Mouse (Mus musculus) ES-E14 (cell line): ENCODE measurements around the gene Hyal1. TPM values are rescaled to one million over a fixed set of nuclear protein-coding genes. Genes with fewer than 3 reads are reported as not detected.
A peak's percentile ranks its signal among the peaks of the same experiment; 100 is the strongest.

ENCODE experiments used
- DNase-seq: peaks from one replicate; pipeline ENCODE4 v3.0.0-alpha.2; 2013; ENCODE audit warnings: low read depth, low spot score
- H3K27ac ChIP-seq: 2 replicates; pipeline ENCODE4 v1.5.1; 2012; ENCODE audit warnings: low read depth, mild to moderate bottlenecking, low read length, moderate library complexity, mixed read lengths; ENCODE audit not compliant: poor library complexity, insufficient read depth, severe bottlenecking
- H3K36me3 ChIP-seq: 2 replicates; pipeline ENCODE4 v1.6.1; 2012; ENCODE audit warnings: mild to moderate bottlenecking, low read length, moderate library complexity, mixed read lengths; ENCODE audit not compliant: control insufficient read depth, poor library complexity, insufficient read depth, severe bottlenecking
- H3K4me1 ChIP-seq, 2 experiments: fragments of 150-350 bp in 1 of 2; sonication (generic) in 1 of 2; 2 replicates each; pipeline ENCODE4 v1.6.1; 2012; ENCODE audit warnings: low read length in 2 of 2, mild to moderate bottlenecking in 1 of 2, mixed read lengths in 1 of 2; ENCODE audit not compliant: control insufficient read depth in 2 of 2, insufficient read depth in 2 of 2, poor library complexity in 1 of 2
- H3K4me3 ChIP-seq, 2 experiments: fragments of 150-350 bp in 1 of 2; sonication (generic) in 1 of 2; 2 replicates each; pipeline ENCODE4 v1.5.1; 2012; ENCODE audit warnings: low read length in 2 of 2, low read depth in 1 of 2, mild to moderate bottlenecking in 1 of 2, mixed read lengths in 1 of 2; ENCODE audit not compliant: insufficient read depth in 1 of 2, poor library complexity in 1 of 2, severe bottlenecking in 1 of 2
- H3K9ac ChIP-seq: 2 replicates; pipeline ENCODE4 v1.6.1; 2012; ENCODE audit warnings: low read depth, mild to moderate bottlenecking, low read length, mixed read lengths; ENCODE audit not compliant: poor library complexity, insufficient read depth, severe bottlenecking
- H3K9me3 ChIP-seq: fragments of 150-350 bp; sonication (generic); 2 replicates; pipeline ENCODE4 v1.6.1; 2012; ENCODE audit warnings: low read depth, mild to moderate bottlenecking, low read length; ENCODE audit not compliant: control insufficient read depth, insufficient read depth
- CHD2 ChIP-seq: IDR thresholded peaks from 2 replicates; pipeline ENCODE4 v1.6.1; 2014; ENCODE audit warnings: mild to moderate bottlenecking, low read depth, low read length, inconsistent platforms
- HCFC1 ChIP-seq: IDR thresholded peaks from 2 replicates; pipeline ENCODE4 v1.6.1; 2012; ENCODE audit warnings: low read length, inconsistent platforms, borderline replicate concordance; ENCODE audit not compliant: insufficient read depth
- MAFK ChIP-seq: IDR thresholded peaks from 2 replicates; pipeline ENCODE4 v1.6.1; 2014; ENCODE audit warnings: mild to moderate bottlenecking, low read depth, low read length, inconsistent platforms; ENCODE audit not compliant: insufficient read depth
- ZC3H11A ChIP-seq: IDR thresholded peaks from 2 replicates; pipeline ENCODE4 v1.6.1; 2012; ENCODE audit warnings: low read depth, mild to moderate bottlenecking, inconsistent platforms, low read length, borderline replicate concordance
- ZNF384 ChIP-seq: IDR thresholded peaks from 2 replicates; pipeline ENCODE4 v1.6.1; 2012; ENCODE audit warnings: low read depth, low read length, inconsistent platforms
- in situ Hi-C, 2 experiments: fragments of 600-800 bp; cut with MboI; formaldehyde crosslinking; loops; one replicate each; pipeline ENCODE4 v1.15.1; 2025; ENCODE audit warnings: low sequenced_read_pairs in 2 of 2, inconsistent platforms in 1 of 2; ENCODE audit not compliant: unreplicated experiment in 2 of 2
- total RNA-seq: library from RNA; depleted of rRNA; stranded (reverse); fragments of 300-350 nt; gene quantifications from 2 replicates; pipeline ENCODE4 v1.2.3, GENCODE M21; 2012

Gene Hyal1
- total RNA-seq, 1 experiment: 11.8 TPM

DNA sequence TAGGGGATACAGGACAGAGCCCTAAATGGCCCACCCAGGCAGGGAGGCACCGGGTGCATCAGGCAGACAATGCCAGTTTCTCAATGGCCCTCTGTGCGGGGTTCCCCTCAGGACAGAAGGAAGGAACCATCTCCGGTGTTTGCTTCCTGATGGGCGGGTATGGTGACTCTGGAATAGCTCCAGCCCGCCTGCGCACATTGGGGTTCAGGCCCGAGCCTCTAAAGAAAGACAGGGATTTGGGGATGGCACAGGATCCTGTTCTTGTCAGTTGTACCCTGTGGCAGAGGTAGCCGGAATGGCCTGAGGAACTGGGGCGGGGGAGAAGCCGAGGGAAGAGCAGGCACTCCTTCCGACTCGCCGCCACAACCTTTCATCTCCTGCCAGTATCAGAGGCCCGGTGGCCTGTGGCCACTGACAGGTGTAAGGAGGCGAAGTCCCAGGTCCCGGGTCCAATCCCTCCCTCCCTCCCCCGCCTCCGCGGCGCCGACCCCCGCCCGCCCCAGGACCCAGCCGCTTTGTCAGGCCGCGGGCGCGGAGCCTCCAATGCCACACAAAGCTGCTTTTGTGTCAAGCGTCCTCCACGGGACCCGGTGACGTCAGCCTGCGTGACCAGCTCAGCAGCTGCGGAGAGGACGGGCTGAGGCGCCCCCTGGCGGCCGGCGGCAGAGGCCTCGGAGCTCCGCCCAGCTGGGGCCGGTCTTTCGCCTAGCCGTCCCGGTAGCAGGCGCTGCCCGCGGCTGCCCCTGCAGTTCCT is 35.6 kb downstream of the Hyal1 start:
- in situ Hi-C loops: no loop called here
- Histone ChIP-seq H3K27ac (no peak overlapping the region), H3K36me3 (peaks cover 26% of the 10 kb centered on the region), H3K9me3 (no peaks in the 10 kb centered on the region), H3K9ac (peak overlapping the region; percentile 65), H3K4me1 (peaks cover 2 to 32% of the 10 kb centered on the region in 2 experiments; a peak in 3 of 4 replicates), H3K4me3 (peak overlapping the region; percentile 51 to 59)
- DNase-seq: peak; percentile 87
- TF ChIP-seq ZC3H11A (no peak), MAFK (0 out of 2 replicates have a peak, but pooled peaks have one; percentile 20), CHD2 (no peak), HCFC1 (no peak; the same call in 1 of the 2 replicates), ZNF384 (no peak)

GRCm38 (mm10) chr9:107612945-107613569 is 36.3 kb downstream of the Hyal1 start:
- in situ Hi-C loops: no loop called here
- peaks cover 29% of the 10 kb centered on the region for H3K36me3 ChIP-seq
- H3K9me3 ChIP-seq: no peaks in the 10 kb centered on the region
- no peak overlapping the region; the same call in 1 of the 2 replicates for H3K27ac ChIP-seq
- H3K9ac ChIP-seq: no peak overlapping the region
- H3K4me3 ChIP-seq: 0 out of 4 replicates have a peak overlapping the region, but pooled peaks of 1 of the 2 experiments have one; percentile 15
- TF ChIP-seq ZC3H11A (no peak), CHD2 (no peak), HCFC1 (no peak), MAFK (no peak), ZNF384 (no peak)
- peaks cover 1 to 32% of the 10 kb centered on the region in 2 experiments; a peak in 3 of 4 replicates for H3K4me1 ChIP-seq
- DNase-seq: no peak

DNA sequence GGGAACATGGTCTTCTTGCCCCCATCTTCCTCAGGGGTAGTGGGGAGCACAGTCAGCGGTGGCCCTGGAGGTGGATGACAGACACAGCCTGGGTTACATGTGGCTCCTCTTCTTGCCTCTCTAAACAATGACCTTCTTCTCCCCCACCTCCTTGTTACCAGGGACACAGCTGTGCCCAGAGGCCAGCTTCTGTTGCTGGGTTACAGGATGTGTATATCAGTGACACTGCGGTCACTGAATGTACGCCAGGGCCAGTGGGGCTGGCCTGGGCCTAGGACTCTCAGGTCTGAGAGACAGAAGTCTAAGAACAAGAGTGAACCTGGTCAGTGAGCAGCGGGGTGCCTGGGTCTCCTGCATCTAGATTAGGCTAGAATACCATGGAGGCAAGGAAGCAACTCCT is 38.3 kb downstream of the Hyal1 start:
- H3K36me3 ChIP-seq: peaks cover 48% of the 10 kb centered on the region
- in situ Hi-C loops: no loop called here

DNA sequence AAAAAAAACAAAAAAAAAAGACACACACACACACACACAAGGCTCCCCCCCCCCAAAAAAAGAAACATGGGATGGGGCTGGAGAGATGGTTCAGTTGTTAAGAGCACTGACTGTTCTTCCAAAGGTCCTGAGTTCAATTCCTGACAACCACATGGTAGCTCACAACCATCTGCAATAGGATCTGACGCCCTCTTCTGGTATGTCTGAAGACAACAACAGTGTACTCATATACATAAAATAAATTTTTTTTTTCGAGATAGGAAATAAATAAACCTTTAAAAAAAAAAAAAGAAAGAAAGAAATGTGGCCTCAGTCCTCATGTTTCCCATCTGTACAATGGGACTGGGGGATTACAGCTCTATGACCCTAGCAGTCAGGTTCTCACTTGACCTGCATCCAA is 40.7 kb downstream of the Hyal1 start:
- in situ Hi-C loops: no loop called here
- Histone ChIP-seq H3K9me3 (no peaks in the 10 kb centered on the region), H3K9ac (no peak overlapping the region), H3K27ac (no peak overlapping the region), H3K36me3 (peaks cover 52% of the 10 kb centered on the region), H3K4me1 (peaks cover 0 to 11% of the 10 kb centered on the region in 2 experiments; a peak in 2 of 4 replicates), H3K4me3 (no peak overlapping the region)
- no peak for DNase-seq
- TF ChIP-seq MAFK (no peak), ZNF384 (no peak), ZC3H11A (no peak), CHD2 (no peak), HCFC1 (no peak)

More for the DNA sequence above, 38.3 kb downstream of the Hyal1 start:
- peaks cover 1 to 18% of the 10 kb centered on the region in 2 experiments; a peak in 3 of 4 replicates for H3K4me1 ChIP-seq
- no peak overlapping the region for H3K27ac ChIP-seq
- no peak overlapping the region for H3K4me3 ChIP-seq
- H3K9ac ChIP-seq: no peak overlapping the region
- no peak for DNase-seq
- no peaks in the 10 kb centered on the region for H3K9me3 ChIP-seq
- TF ChIP-seq MAFK (no peak), HCFC1 (no peak), ZNF384 (no peak), CHD2 (no peak), ZC3H11A (no peak)
